Mouse (Mus musculus) Muller cell, postnatal 12 days (primary cell): Measurements from ENCODE around the gene Rnase12.

Source experiments
- DNase-seq: peaks from one replicate; pipeline ENCODE4 v3.0.0-alpha.2; 2015; ENCODE audit errors: inconsistent ontology term

Gene Rnase12

DNA sequence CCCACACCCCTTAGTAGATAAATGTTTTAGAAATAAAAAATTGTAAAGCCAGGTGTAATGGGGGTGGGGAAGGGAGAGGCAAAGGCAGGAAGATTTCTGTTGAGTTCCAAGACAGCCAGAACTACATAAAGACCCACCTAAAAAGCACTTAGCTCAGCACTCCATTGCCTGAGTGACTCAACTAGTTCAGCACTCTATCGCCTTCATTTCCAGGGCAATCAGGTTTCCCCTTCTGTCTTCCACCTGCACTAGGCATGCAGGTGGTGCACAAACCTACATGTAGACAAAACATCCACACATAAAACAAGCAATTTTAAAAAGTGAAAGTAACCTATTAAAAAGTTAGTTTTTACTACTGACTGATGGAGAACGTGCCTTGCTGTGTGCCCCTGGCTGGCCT, 27.6 kb upstream of the Rnase12 start:
- DNase-seq = no peak

DNA sequence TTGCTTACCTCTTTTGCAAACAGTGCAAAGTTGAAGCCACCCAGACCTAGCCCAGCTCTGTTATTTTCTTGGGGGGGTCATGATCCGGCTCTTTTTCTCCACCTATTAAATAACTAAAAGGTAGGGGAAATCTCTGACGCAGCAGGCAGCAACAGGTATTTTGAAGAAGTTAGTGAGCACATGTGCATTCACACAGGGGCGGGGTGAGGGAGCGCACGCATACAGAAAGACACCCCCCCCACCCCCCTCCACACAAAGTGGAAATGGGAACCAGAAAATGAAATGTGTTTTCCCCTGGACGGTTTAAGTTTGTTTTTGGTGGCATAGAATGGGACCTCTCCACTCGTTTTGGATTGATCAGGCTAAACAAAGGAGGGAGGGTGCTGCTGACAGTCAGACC, 26.3 kb upstream of the Rnase12 start:
- no peak for DNase-seq

GRCm38 (mm10) chr14:51082599-51083581, 25.4 kb upstream of the Rnase12 start:
- DNase-seq = peak; percentile 70

GRCm38 (mm10) chr14:51081035-51081434, 23.6 kb upstream of the Rnase12 start:
- DNase-seq = no peak

DNA sequence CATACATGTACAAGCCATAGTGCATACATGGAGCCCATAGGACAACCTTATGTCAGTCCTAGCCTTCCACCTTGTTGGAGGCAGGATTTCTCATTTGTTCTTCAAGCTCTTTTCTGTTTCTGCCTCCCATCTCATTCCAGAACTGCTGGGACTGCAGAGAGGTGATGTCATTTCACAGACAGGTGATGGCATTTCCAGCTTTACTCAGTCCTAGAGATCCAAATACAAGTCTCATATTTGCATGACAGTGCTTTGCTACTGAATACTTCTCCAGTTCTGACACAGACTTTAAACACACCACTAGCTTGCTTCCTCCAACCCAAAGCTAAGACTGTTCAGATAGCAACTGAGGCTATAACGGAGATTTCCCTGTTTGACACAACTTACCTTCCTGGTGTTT, 21.7 kb upstream of the Rnase12 start:
- no peak for DNase-seq

DNA sequence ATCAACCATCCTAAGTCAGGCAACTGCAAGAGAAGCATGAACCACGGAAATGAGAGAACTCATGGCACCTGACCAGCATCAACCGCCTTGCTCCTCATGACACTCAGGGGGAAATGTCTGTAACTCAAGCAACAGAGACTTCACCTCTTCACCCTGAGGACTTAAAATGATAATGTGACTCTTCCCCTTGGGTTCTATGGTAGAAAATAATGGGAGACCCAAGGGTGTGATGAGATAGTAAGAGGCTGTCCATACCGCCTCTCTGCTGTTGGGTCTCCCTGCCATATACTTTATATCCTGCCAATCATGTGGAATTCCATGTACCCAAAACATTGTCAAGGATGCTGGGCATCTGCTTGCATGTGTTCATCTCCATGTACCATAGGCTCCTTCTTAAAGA, 16.9 kb upstream of the Rnase12 start, which contains the start of gene Olfr750:
Gene Olfr750 (minus strand): TSS at position 101 of the 400 bp plus-strand sequence.
- DNase-seq = no peak

GRCm38 (mm10) chr14:51069617-51070016, 12.2 kb upstream of the Rnase12 start:
- peak; percentile 6 for DNase-seq

DNA sequence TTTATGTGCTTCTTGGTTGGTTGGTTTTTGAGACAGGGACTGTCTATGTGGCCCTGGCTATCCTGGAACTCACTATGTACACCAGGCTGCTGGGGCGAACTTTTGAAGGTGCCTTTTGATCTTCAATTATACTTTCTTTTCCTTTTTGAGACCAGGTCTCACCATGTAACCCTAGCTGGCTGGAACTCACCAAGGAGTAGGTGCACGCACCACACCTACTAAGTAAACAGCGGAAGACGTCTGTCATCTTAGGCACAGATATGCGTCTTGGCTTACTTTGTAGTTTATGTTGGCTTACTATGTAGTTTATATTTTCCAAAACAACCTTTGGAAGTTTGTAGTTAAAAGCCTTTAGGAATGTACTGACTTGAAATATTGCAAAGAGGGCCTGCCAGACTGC, 11.5 kb upstream of the Rnase12 start:
- DNase-seq = no peak

- DNase-seq = no peak
Measured at GRCm38 (mm10) chr14:51060761-51061160, 3.3 kb upstream of the Rnase12 start.

DNA sequence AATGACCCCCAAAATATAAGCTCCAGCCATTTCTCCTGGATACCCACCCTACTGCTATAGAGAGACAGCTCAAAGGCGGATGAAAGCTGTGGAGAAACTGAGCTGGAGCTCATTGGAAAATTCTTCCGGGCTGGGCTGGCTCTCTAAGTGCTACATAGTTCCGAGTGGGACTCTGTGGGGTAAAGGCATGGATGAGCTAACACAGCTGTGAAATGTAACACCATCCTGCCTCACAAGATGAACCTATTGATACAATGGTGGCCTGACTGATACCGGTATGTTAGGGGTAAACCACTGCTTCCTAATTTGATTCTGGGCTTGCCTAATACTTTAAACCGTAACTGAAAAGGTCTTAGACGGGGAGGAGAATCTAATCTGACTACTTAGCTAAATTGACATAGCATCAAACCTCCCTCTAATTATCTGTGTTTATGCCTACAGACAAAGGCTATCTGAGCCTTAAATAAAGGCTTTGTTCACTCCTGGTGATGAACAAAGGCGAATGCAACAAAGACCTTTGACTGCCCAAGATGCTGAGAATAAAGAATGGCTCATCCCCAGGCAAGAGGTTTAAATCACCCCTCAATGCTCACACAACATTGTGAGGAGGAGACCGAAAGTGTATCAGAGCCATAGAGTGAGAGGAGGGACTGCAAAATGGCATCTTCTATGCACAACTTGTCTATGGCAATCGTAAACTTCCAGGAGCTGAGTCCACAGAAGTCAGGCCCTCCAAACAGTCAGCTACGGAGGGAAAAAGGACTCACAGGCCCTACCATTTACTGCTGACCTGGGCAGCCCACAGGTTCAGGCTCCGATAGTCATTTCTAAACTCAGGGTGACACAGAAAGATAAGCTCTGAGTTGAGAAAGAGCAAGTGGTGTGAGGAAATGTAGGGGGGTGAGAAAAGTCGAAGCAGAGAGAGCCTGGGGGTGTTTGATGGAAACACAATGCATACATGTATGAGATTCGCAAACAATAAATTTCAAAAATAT, 2.9 kb downstream of the Rnase12 start:
- peak; percentile 19 for DNase-seq

- DNase-seq = no peak
Measured at GRCm38 (mm10) chr14:51053176-51053575, 4.3 kb downstream of the Rnase12 start.

- DNase-seq = no peak
Measured at GRCm38 (mm10) chr14:51051941-51052340, 5.5 kb downstream of the Rnase12 start.

DNA sequence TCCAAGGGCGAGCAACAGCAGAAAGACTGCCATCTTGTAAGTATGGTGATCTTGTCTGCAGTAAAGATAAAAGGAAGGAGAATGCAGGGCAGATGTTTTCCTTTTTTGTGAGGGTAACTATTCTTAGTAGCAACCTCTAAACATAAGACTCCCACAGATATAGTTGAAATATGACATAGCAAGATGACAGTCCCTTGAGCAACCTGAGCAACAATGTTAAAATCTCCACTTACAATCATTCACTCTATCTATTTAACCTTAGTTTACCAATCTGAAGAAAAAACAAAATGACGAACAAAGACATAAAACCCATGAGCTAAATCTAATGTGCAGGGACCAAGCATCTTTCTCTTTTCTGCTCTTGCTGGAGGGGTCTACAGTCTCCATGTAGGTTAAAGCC, 7.4 kb downstream of the Rnase12 start, which contains the start of gene Rnase11:
Gene Rnase11 (minus strand): TSS at position 101 of the 400 bp plus-strand sequence.
- DNase-seq = no peak

DNA sequence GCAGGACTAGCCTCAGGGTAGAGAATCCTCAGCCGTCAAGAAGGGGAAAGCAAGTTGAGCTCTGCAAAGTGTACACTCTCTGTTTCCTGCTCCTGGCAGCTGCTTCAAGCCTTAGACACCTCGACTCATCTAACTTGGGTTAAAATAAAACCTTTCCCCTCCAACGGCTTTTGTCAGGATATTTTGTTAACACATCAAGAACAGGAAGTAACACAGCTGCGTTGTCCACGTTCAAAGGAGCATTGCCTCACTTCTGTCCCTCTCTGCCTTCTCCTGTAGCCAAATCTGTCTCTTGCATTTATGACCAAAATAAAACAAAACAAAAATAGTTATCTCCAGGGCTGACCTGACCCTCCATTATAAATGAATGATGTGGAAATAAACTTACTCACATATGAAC, 9.6 kb downstream of the Rnase12 start:
- no peak for DNase-seq

GRCm38 (mm10) chr14:51041769-51042168, 15.7 kb downstream of the Rnase12 start, which contains the start of gene Rnase9:
Gene Rnase9 (minus strand): TSS chr14:51041869.
- DNase-seq = no peak

DNA sequence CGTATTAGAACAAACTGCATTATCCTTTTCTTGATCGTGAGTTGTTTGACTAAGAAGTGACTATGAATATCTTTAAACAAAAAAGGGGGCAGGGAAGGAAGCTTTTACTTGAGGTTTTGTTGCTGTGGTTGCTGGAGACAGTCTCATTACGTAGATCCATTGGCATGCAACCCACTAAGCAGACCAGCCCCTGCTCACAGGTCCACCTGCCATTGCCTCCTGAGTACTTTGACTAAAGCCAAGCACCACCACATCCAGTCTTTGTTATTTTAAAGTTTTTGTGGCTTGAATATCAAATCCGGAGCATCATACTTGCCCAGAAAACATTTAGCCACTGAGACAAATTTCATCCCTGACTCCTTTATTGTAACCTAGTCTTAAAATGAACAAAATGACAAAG, 21.2 kb downstream of the Rnase12 start:
- no peak for DNase-seq

GRCm38 (mm10) chr14:51035206-51035605, 22.3 kb downstream of the Rnase12 start:
- no peak for DNase-seq

- DNase-seq = no peak
Measured at GRCm38 (mm10) chr14:51027387-51028155, 29.9 kb downstream of the Rnase12 start.

GRCm38 (mm10) chr14:51026391-51027133, 30.9 kb downstream of the Rnase12 start:
- DNase-seq = peak; percentile 44

DNA sequence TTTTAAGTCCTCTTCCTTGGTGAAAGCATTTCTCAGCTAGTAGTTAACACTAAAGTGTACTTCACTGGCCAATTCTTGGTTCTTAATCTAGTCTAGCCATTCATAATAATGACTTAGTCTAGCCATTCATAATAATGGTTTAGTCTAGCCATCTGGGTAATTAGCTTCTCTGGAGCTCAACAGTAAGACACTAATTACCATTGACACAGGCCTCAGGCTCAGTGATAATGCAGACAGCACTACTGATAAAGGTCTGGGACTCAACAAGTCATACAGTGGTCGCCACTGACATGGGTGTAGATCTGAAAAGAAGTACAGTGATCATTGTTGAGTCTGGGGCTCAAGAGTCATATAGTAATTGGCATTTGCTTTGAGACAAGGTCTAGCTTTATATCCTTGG, 32.6 kb downstream of the Rnase12 start:
- no peak for DNase-seq
